Mouse (Mus musculus) intestine, embryonic 14.5 days (tissue): Measurements from ENCODE around the gene Rps19bp1. TPM values are rescaled to one million over a fixed set of nuclear protein-coding genes. Genes with fewer than 3 reads are reported as not detected.

Experiments
- ATAC-seq: fragments of 200-750 bp; cut with Nextera tagmentation; replicated peaks from 2 replicates; pipeline ENCODE4 v1.8.0; 2017; ENCODE audit warnings: low read depth, moderate number of reproducible peaks, moderate TSS enrichment, moderate library complexity; ENCODE audit not compliant: low FRiP score, low TSS enrichment
- DNase-seq: peaks from one replicate; pipeline ENCODE4 v3.0.0-alpha.2; 2018; ENCODE audit warnings: low spot score
- H3K27ac ChIP-seq: fragments of 300-500 bp; sonication (generic); 2 replicates; pipeline ENCODE4 v1.5.1; 2014; ENCODE audit warnings: low read depth, mild to moderate bottlenecking, control low read depth
- H3K27me3 ChIP-seq: fragments of 300-500 bp; sonication (generic); replicated peaks from 2 replicates; pipeline ENCODE4 v1.6.1; 2014; ENCODE audit warnings: low read length, control low read depth; ENCODE audit not compliant: control insufficient read depth, insufficient read depth
- H3K36me3 ChIP-seq: fragments of 300-500 bp; sonication (generic); 2 replicates; pipeline ENCODE4 v1.6.1; 2014; ENCODE audit warnings: low read length, control low read depth; ENCODE audit not compliant: control insufficient read depth, insufficient read depth
- H3K4me1 ChIP-seq: fragments of 300-500 bp; sonication (generic); replicated peaks from 2 replicates; pipeline ENCODE4 v1.6.1; 2014; ENCODE audit warnings: low read length, control low read depth, mixed read lengths; ENCODE audit not compliant: control insufficient read depth, insufficient read depth
- H3K4me2 ChIP-seq: fragments of 300-500 bp; sonication (generic); 2 replicates; pipeline ENCODE4 v1.6.1; 2014; ENCODE audit warnings: low read length
- H3K4me3 ChIP-seq: fragments of 300-500 bp; sonication (generic); 2 replicates; pipeline ENCODE4 v1.5.1; 2014; ENCODE audit warnings: low read depth, low read length, control low read depth, mixed read lengths
- H3K9ac ChIP-seq: fragments of 300-500 bp; sonication (generic); 2 replicates; pipeline ENCODE4 v1.6.1; 2014; ENCODE audit warnings: mild to moderate bottlenecking, low read length
- H3K9me3 ChIP-seq: fragments of 300-500 bp; sonication (generic); 2 replicates; pipeline ENCODE4 v1.6.1; 2016; ENCODE audit warnings: low read length, control low read depth; ENCODE audit not compliant: control insufficient read depth
- WGBS: fragments of 180-500 bp; shearing (Covaris S2); extraction: QIAGEN DNeasy Blood & Tissue Kit; methylation state at CpG from one replicate; pipeline ENCODE4 v1.1.7; 2014; 5-methylcytosine and 5-hydroxymethylcytosine counted together
- polyA plus RNA-seq: library from polyadenylated mRNA; unstranded; fragments of >200 nt; fragmentation: Nextera tagmentation; extraction: Ambion mirVana; gene quantifications from 2 replicates; pipeline ENCODE4 v1.2.1, GENCODE M21; 2014

Rps19bp1 gene
- polyA plus RNA-seq, 1 experiment from 2014 or later: 67.2 TPM

GRCm38 (mm10) chr15:80280646-80281045 lies 16.5 kb upstream of the Rps19bp1 start:
- ATAC-seq: no peak
- peak; percentile 74 for DNase-seq
- H3K4me1 ChIP-seq: no peaks in the 10 kb centered on the region
- 28% methylated on average over 6 of the region's 6 CpGs for WGBS
- H3K9ac ChIP-seq: no peak overlapping the region
- no peaks in the 10 kb centered on the region for H3K36me3 ChIP-seq
- H3K27ac ChIP-seq: no peak overlapping the region
- peaks cover 28% of the 10 kb centered on the region for H3K27me3 ChIP-seq
- no peak overlapping the region for H3K4me2 ChIP-seq
- no peaks in the 10 kb centered on the region for H3K9me3 ChIP-seq
- no peak overlapping the region for H3K4me3 ChIP-seq

- H3K9me3 ChIP-seq: no peaks in the 10 kb centered on the region
- no peak overlapping the region for H3K4me3 ChIP-seq
- no peak overlapping the region for H3K9ac ChIP-seq
- DNase-seq (no peak), ATAC-seq (no peak)
- no peaks in the 10 kb centered on the region for H3K4me1 ChIP-seq
- 94% methylated on average over 2 of the region's 2 CpGs for WGBS
- no peak overlapping the region for H3K4me2 ChIP-seq
- no peaks in the 10 kb centered on the region for H3K36me3 ChIP-seq
- no peak overlapping the region for H3K27ac ChIP-seq
- H3K27me3 ChIP-seq: peaks cover 13% of the 10 kb centered on the region; the same call in 1 of the 2 replicates
Measured at GRCm38 (mm10) chr15:80279053-80279452, 14.9 kb upstream of the Rps19bp1 start.

- Histone ChIP-seq H3K4me2 (no peak overlapping the region), H3K4me3 (no peak overlapping the region), H3K27ac (no peak overlapping the region), H3K9ac (no peak overlapping the region), H3K36me3 (no peaks in the 10 kb centered on the region), H3K9me3 (no peaks in the 10 kb centered on the region), H3K27me3 (peaks cover 7% of the 10 kb centered on the region; the same call in 1 of the 2 replicates), H3K4me1 (no peaks in the 10 kb centered on the region)
- DNase-seq: no peak
- WGBS: 69% methylated on average over 5 of the region's 5 CpGs
- ATAC-seq: no peak
Measured at GRCm38 (mm10) chr15:80278121-80278759, 14.1 kb upstream of the Rps19bp1 start.

- H3K27me3 ChIP-seq: peaks cover 4% of the 10 kb centered on the region; the same call in 1 of the 2 replicates
- no peak overlapping the region for H3K9ac ChIP-seq
- H3K4me2 ChIP-seq: no peak overlapping the region
- H3K36me3 ChIP-seq: no peaks in the 10 kb centered on the region
- no peak overlapping the region for H3K4me3 ChIP-seq
- ATAC-seq (no peak), DNase-seq (peak; percentile 95)
- no peaks in the 10 kb centered on the region for H3K9me3 ChIP-seq
- H3K27ac ChIP-seq: no peak overlapping the region
- 0% methylated on average over 6 of the region's 6 CpGs for WGBS
- no peaks in the 10 kb centered on the region for H3K4me1 ChIP-seq
Measured at GRCm38 (mm10) chr15:80277625-80278024, 13.5 kb upstream of the Rps19bp1 start.

GRCm38 (mm10) chr15:80277107-80277506 lies 13.0 kb upstream of the Rps19bp1 start:
- Histone ChIP-seq H3K27ac (no peak overlapping the region), H3K36me3 (no peaks in the 10 kb centered on the region), H3K4me3 (no peak overlapping the region), H3K4me1 (no peaks in the 10 kb centered on the region), H3K4me2 (no peak overlapping the region), H3K27me3 (peaks cover under 1% of the 10 kb centered on the region; the same call in 1 of the 2 replicates), H3K9ac (no peak overlapping the region), H3K9me3 (no peaks in the 10 kb centered on the region)
- ATAC-seq (no peak), DNase-seq (no peak)
- WGBS: 44% methylated on average over 9 of the region's 9 CpGs

- H3K27ac ChIP-seq: no peak overlapping the region
- no peak overlapping the region for H3K4me2 ChIP-seq
- H3K4me3 ChIP-seq: no peak overlapping the region
- no peaks in the 10 kb centered on the region for H3K36me3 ChIP-seq
- ATAC-seq (no peak), DNase-seq (no peak)
- H3K9me3 ChIP-seq: peaks cover 4% of the 10 kb centered on the region; the same call in 1 of the 2 replicates
- 85% methylated on average over 3 of the region's 3 CpGs for WGBS
- no peak overlapping the region for H3K9ac ChIP-seq
- no peaks in the 10 kb centered on the region for H3K4me1 ChIP-seq
- H3K27me3 ChIP-seq: no peaks in the 10 kb centered on the region
Measured at GRCm38 (mm10) chr15:80271858-80272396, 7.8 kb upstream of the Rps19bp1 start.

- DNase-seq (peak; percentile 83), ATAC-seq (no peak)
- Histone ChIP-seq H3K27ac (no peak overlapping the region), H3K4me2 (no peak overlapping the region), H3K9me3 (peaks cover 4% of the 10 kb centered on the region; the same call in 1 of the 2 replicates), H3K36me3 (0 out of 2 replicates have a peak, but pooled peaks cover under 1% of the 10 kb centered on the region), H3K4me1 (peaks cover 8% of the 10 kb centered on the region), H3K4me3 (no peak overlapping the region), H3K9ac (no peak overlapping the region), H3K27me3 (no peaks in the 10 kb centered on the region)
- WGBS: 0% methylated on average over 2 of the region's 2 CpGs
Measured at GRCm38 (mm10) chr15:80266281-80266680, 2.2 kb upstream of the Rps19bp1 start.

GRCm38 (mm10) chr15:80261100-80261499 lies 3.0 kb downstream of the Rps19bp1 start:
- Histone ChIP-seq H3K4me1 (peaks cover 23% of the 10 kb centered on the region), H3K27ac (no peak overlapping the region), H3K4me2 (no peak overlapping the region), H3K36me3 (peaks cover 46% of the 10 kb centered on the region), H3K9ac (no peak overlapping the region), H3K9me3 (no peaks in the 10 kb centered on the region), H3K27me3 (no peaks in the 10 kb centered on the region), H3K4me3 (no peak overlapping the region)
- DNase-seq (no peak), ATAC-seq (no peak)
- 75% methylated on average over 7 of the region's 7 CpGs for WGBS

GRCm38 (mm10) chr15:80260677-80261076 lies 3.4 kb downstream of the Rps19bp1 start:
- DNase-seq: peak; percentile 96
- Histone ChIP-seq H3K9me3 (no peaks in the 10 kb centered on the region), H3K9ac (no peak overlapping the region), H3K27ac (no peak overlapping the region), H3K36me3 (peaks cover 48% of the 10 kb centered on the region), H3K27me3 (no peaks in the 10 kb centered on the region), H3K4me2 (no peak overlapping the region), H3K4me1 (peaks cover 23% of the 10 kb centered on the region), H3K4me3 (no peak overlapping the region)
- no peak for ATAC-seq
- WGBS: 8% methylated on average over 3 of the region's 3 CpGs
